Mouse (Mus musculus): Measurements from ENCODE around the gene Cep89. TPM values are rescaled to one million over a fixed set of nuclear protein-coding genes. Genes with fewer than 3 reads are reported as not detected.

Gene Cep89
- polyA plus RNA-seq, 1 experiment from 2014 or later, result 23.8 TPM

GRCm38 (mm10) chr7:35456091-35456814 lies 59.4 kb downstream of the Cep89 start:
- Histone ChIP-seq H3K9ac (ENCODE audit: low read length) (no peak overlapping the region), H3K27ac (ENCODE audit: low read depth, low read length) (no peak overlapping the region), H3K4me3 (ENCODE audit: low read depth, low read length) (no peak overlapping the region), H3K4me1 (ENCODE audit: control insufficient read depth, insufficient read depth, low read length) (no peaks in the 10 kb centered on the region), H3K9me3 (replicated peaks; ENCODE audit: control insufficient read depth, low read length) (no peaks in the 10 kb centered on the region), H3K36me3 (ENCODE audit: control insufficient read depth, insufficient read depth, low read length) (no peaks in the 10 kb centered on the region), H3K4me2 (ENCODE audit: low read length) (no peak overlapping the region), H3K27me3 (replicated peaks; ENCODE audit: control insufficient read depth, insufficient read depth, low read length) (no peaks in the 10 kb centered on the region)
- DNase-seq (ENCODE audit: low spot score) (no peak), ATAC-seq (no peak)
- WGBS, result 85% methylated on average over 4 of the region's 4 CpGs

GRCm38 (mm10) chr7:35460971-35461370 lies 64.1 kb downstream of the Cep89 start:
- ATAC-seq (no peak), DNase-seq (ENCODE audit: low spot score) (no peak)
- no peak overlapping the region for H3K4me2 ChIP-seq (ENCODE audit: low read length)
- no peaks in the 10 kb centered on the region for H3K27me3 ChIP-seq (replicated peaks; ENCODE audit: control insufficient read depth, insufficient read depth, low read length)
- no peaks in the 10 kb centered on the region for H3K36me3 ChIP-seq (ENCODE audit: control insufficient read depth, insufficient read depth, low read length)
- no peaks in the 10 kb centered on the region for H3K4me1 ChIP-seq (ENCODE audit: control insufficient read depth, insufficient read depth, low read length)
- 87% methylated on average over 4 of the region's 4 CpGs for WGBS
- no peak overlapping the region for H3K27ac ChIP-seq (ENCODE audit: low read depth, low read length)
- H3K9me3 ChIP-seq (replicated peaks; ENCODE audit: control insufficient read depth, low read length), result no peaks in the 10 kb centered on the region
- no peak overlapping the region for H3K9ac ChIP-seq (ENCODE audit: low read length)
- H3K4me3 ChIP-seq (ENCODE audit: low read depth, low read length), result no peak overlapping the region

GRCm38 (mm10) chr7:35465027-35465426 lies 68.2 kb downstream of the Cep89 start:
- Histone ChIP-seq H3K36me3 (ENCODE audit: control insufficient read depth, insufficient read depth, low read length) (no peaks in the 10 kb centered on the region), H3K9ac (ENCODE audit: low read length) (no peak overlapping the region), H3K27ac (ENCODE audit: low read depth, low read length) (no peak overlapping the region), H3K4me3 (ENCODE audit: low read depth, low read length) (no peak overlapping the region), H3K4me1 (ENCODE audit: control insufficient read depth, insufficient read depth, low read length) (no peaks in the 10 kb centered on the region), H3K4me2 (ENCODE audit: low read length) (no peak overlapping the region), H3K27me3 (replicated peaks; ENCODE audit: control insufficient read depth, insufficient read depth, low read length) (no peaks in the 10 kb centered on the region), H3K9me3 (replicated peaks; ENCODE audit: control insufficient read depth, low read length) (no peaks in the 10 kb centered on the region)
- no peak for DNase-seq (ENCODE audit: low spot score)
- over 99% methylated on average over 5 of the region's 5 CpGs for WGBS
- ATAC-seq, result no peak

GRCm38 (mm10) chr7:35467856-35468255 lies 71.0 kb downstream of the Cep89 start:
- no peaks in the 10 kb centered on the region for H3K27me3 ChIP-seq (replicated peaks; ENCODE audit: control insufficient read depth, insufficient read depth, low read length)
- no peak overlapping the region for H3K4me3 ChIP-seq (ENCODE audit: low read depth, low read length)
- no peak overlapping the region for H3K27ac ChIP-seq (ENCODE audit: low read depth, low read length)
- no peaks in the 10 kb centered on the region for H3K4me1 ChIP-seq (ENCODE audit: control insufficient read depth, insufficient read depth, low read length)
- WGBS, result 77% methylated on average over 2 of the region's 2 CpGs
- ATAC-seq, result no peak
- no peaks in the 10 kb centered on the region for H3K36me3 ChIP-seq (ENCODE audit: control insufficient read depth, insufficient read depth, low read length)
- no peak overlapping the region for H3K9ac ChIP-seq (ENCODE audit: low read length)
- DNase-seq (ENCODE audit: low spot score), result no peak
- no peak overlapping the region for H3K4me2 ChIP-seq (ENCODE audit: low read length)
- H3K9me3 ChIP-seq (replicated peaks; ENCODE audit: control insufficient read depth, low read length), result no peaks in the 10 kb centered on the region

GRCm38 (mm10) chr7:35470794-35471193 lies 74.0 kb downstream of the Cep89 start:
- Histone ChIP-seq H3K27ac (ENCODE audit: low read depth, low read length) (no peak overlapping the region), H3K27me3 (replicated peaks; ENCODE audit: control insufficient read depth, insufficient read depth, low read length) (no peaks in the 10 kb centered on the region), H3K9me3 (replicated peaks; ENCODE audit: control insufficient read depth, low read length) (no peaks in the 10 kb centered on the region), H3K4me3 (ENCODE audit: low read depth, low read length) (no peak overlapping the region), H3K9ac (ENCODE audit: low read length) (no peak overlapping the region), H3K4me1 (ENCODE audit: control insufficient read depth, insufficient read depth, low read length) (no peaks in the 10 kb centered on the region), H3K4me2 (ENCODE audit: low read length) (no peak overlapping the region), H3K36me3 (ENCODE audit: control insufficient read depth, insufficient read depth, low read length) (no peaks in the 10 kb centered on the region)
- DNase-seq (ENCODE audit: low spot score) (no peak), ATAC-seq (no peak)
- 48% methylated on average over 4 of the region's 4 CpGs for WGBS

- Histone ChIP-seq H3K9me3 (replicated peaks; ENCODE audit: control insufficient read depth, low read length) (no peaks in the 10 kb centered on the region), H3K27ac (ENCODE audit: low read depth, low read length) (no peak overlapping the region), H3K27me3 (replicated peaks; ENCODE audit: control insufficient read depth, insufficient read depth, low read length) (no peaks in the 10 kb centered on the region), H3K9ac (ENCODE audit: low read length) (no peak overlapping the region), H3K4me2 (ENCODE audit: low read length) (no peak overlapping the region), H3K4me3 (ENCODE audit: low read depth, low read length) (no peak overlapping the region), H3K4me1 (ENCODE audit: control insufficient read depth, insufficient read depth, low read length) (no peaks in the 10 kb centered on the region), H3K36me3 (ENCODE audit: control insufficient read depth, insufficient read depth, low read length) (no peaks in the 10 kb centered on the region)
- ATAC-seq (no peak), DNase-seq (ENCODE audit: low spot score) (no peak)
- WGBS, result 92% methylated on average over 2 of the region's 2 CpGs
These were observed 79.6 kb downstream of the Cep89 start for GRCm38 (mm10) chr7:35476457-35476856.

- Histone ChIP-seq H3K4me3 (ENCODE audit: low read depth, low read length) (no peak overlapping the region), H3K9me3 (replicated peaks; ENCODE audit: control insufficient read depth, low read length) (no peaks in the 10 kb centered on the region), H3K27me3 (replicated peaks; ENCODE audit: control insufficient read depth, insufficient read depth, low read length) (no peaks in the 10 kb centered on the region), H3K4me1 (ENCODE audit: control insufficient read depth, insufficient read depth, low read length) (no peaks in the 10 kb centered on the region), H3K36me3 (ENCODE audit: control insufficient read depth, insufficient read depth, low read length) (no peaks in the 10 kb centered on the region), H3K27ac (ENCODE audit: low read depth, low read length) (no peak overlapping the region), H3K4me2 (ENCODE audit: low read length) (no peak overlapping the region), H3K9ac (ENCODE audit: low read length) (no peak overlapping the region)
- ATAC-seq, result no peak
- DNase-seq (ENCODE audit: low spot score), result no peak
- 90% methylated on average over 2 of the region's 2 CpGs for WGBS
These were observed 88.3 kb downstream of the Cep89 start for GRCm38 (mm10) chr7:35485126-35485525.

GRCm38 (mm10) chr7:35486553-35486952 lies 89.7 kb downstream of the Cep89 start:
- WGBS, result 91% methylated on average over 8 of the region's 8 CpGs
- Histone ChIP-seq H3K4me1 (ENCODE audit: control insufficient read depth, insufficient read depth, low read length) (no peaks in the 10 kb centered on the region), H3K4me2 (ENCODE audit: low read length) (no peak overlapping the region), H3K27me3 (replicated peaks; ENCODE audit: control insufficient read depth, insufficient read depth, low read length) (no peaks in the 10 kb centered on the region), H3K27ac (ENCODE audit: low read depth, low read length) (no peak overlapping the region), H3K9me3 (replicated peaks; ENCODE audit: control insufficient read depth, low read length) (no peaks in the 10 kb centered on the region), H3K9ac (ENCODE audit: low read length) (no peak overlapping the region), H3K4me3 (ENCODE audit: low read depth, low read length) (no peak overlapping the region), H3K36me3 (ENCODE audit: control insufficient read depth, insufficient read depth, low read length) (no peaks in the 10 kb centered on the region)
- ATAC-seq (no peak), DNase-seq (ENCODE audit: low spot score) (no peak)

Data from forebrain, embryonic 14.5 days (tissue).